Mouse (Mus musculus) lung, embryonic 16.5 days (tissue): Measurements from ENCODE around the gene Gm21732. TPM values are rescaled to one million over a fixed set of nuclear protein-coding genes. Genes with fewer than 3 reads are reported as not detected.
"Not testable (repeated sequence)": the region's sequence is repeated elsewhere in the genome, so short reads cannot be mapped to it uniquely, and the experiment has no call there.

Source experiments
- ATAC-seq: fragments of 200-750 bp; cut with Nextera tagmentation; 2 replicates; pipeline ENCODE4 v1.8.0; 2017; ENCODE audit warnings: low read depth, mild to moderate bottlenecking, moderate library complexity
- H3K27ac ChIP-seq: fragments of 300-500 bp; sonication (generic); 2 replicates; pipeline ENCODE4 v1.5.1; 2014; ENCODE audit warnings: mild to moderate bottlenecking, control low read depth, low read length
- H3K27me3 ChIP-seq: fragments of 300-500 bp; sonication (generic); 2 replicates; pipeline ENCODE4 v1.6.1; 2014; ENCODE audit warnings: low read depth, low read length, mixed read lengths; ENCODE audit not compliant: control insufficient read depth, insufficient read depth
- H3K36me3 ChIP-seq: fragments of 300-500 bp; sonication (generic); 2 replicates; pipeline ENCODE4 v1.6.1; 2014; ENCODE audit warnings: low read length; ENCODE audit not compliant: control insufficient read depth, insufficient read depth
- H3K4me1 ChIP-seq: fragments of 300-500 bp; sonication (generic); replicated peaks from 2 replicates; pipeline ENCODE4 v1.6.1; 2014; ENCODE audit warnings: low read length, mixed read lengths; ENCODE audit not compliant: control insufficient read depth, insufficient read depth
- H3K4me2 ChIP-seq: fragments of 300-500 bp; sonication (generic); 2 replicates; pipeline ENCODE4 v1.6.1; 2014; ENCODE audit warnings: low read depth, low read length, control low read depth
- H3K4me3 ChIP-seq: fragments of 300-500 bp; sonication (generic); 2 replicates; pipeline ENCODE4 v1.5.1; 2014; ENCODE audit warnings: mild to moderate bottlenecking, low read length, control low read depth
- H3K9ac ChIP-seq: fragments of 300-500 bp; sonication (generic); 2 replicates; pipeline ENCODE4 v1.6.1; 2014; ENCODE audit warnings: low read length, control low read depth
- H3K9me3 ChIP-seq: fragments of 300-500 bp; sonication (generic); 2 replicates; pipeline ENCODE4 v1.6.1; 2016; ENCODE audit warnings: low read length; ENCODE audit not compliant: control insufficient read depth
- WGBS: fragments of 180-500 bp; shearing (Covaris S2); extraction: QIAGEN DNeasy Blood & Tissue Kit; methylation state at CpG from one replicate; pipeline ENCODE4 v1.1.7; 2014; 5-methylcytosine and 5-hydroxymethylcytosine counted together
- polyA plus RNA-seq: library from polyadenylated mRNA; unstranded; fragments of >200 nt; fragmentation: Nextera tagmentation; extraction: Ambion mirVana; gene quantifications from 2 replicates; pipeline ENCODE4 v1.2.1, GENCODE M21; 2015

The Gm21732 gene
- polyA plus RNA-seq, result not detected in 2 replicates

- H3K4me2 ChIP-seq, H3K4me3 ChIP-seq, H3K4me1 ChIP-seq, H3K27ac ChIP-seq, ATAC-seq, H3K9me3 ChIP-seq, H3K9ac ChIP-seq, H3K27me3 ChIP-seq, H3K36me3 ChIP-seq: not testable (repeated sequence)
- no CpG with 5 or more reads among the region's 2 CpGs for WGBS
Observed at GRCm38 (mm10) chrY:38575591-38575990, at the start of gene Gm21732. TSS of gene Gm21732 (minus strand) at chrY:38575691.

Other genes starting within 250 kb of the Gm21732 start
- gene Gm20897, start 73.5 kb downstream of the Gm21732 start, polyA plus RNA-seq, result not detected in 2 replicates